Mouse (Mus musculus): ENCODE data around the gene Zbtb20.

GRCm38 (mm10) chr16:42874456-42874855 is 1.2 kb upstream of the Zbtb20 start:
- TF ChIP-seq GATA1 (IDR thresholded peaks at IDR 0.05; ENCODE audit: low read length) (no peak), TAL1 (IDR thresholded peaks at IDR 0.05; ENCODE audit: low read length) (no peak)

All from erythroblast, embryonic 14.5 days (primary cell).